Mouse (Mus musculus) thymus, adult 18-20 months (tissue): ENCODE results near the gene Thap3.
A peak's percentile ranks its signal among the peaks of the same experiment; 100 is the strongest.
"Not testable (repeated sequence)": the region's sequence is repeated elsewhere in the genome, so short reads cannot be mapped to it uniquely, and the experiment has no call there.

Experiments
- DNase-seq, 2 experiments: peaks; one replicate each; pipeline ENCODE4 v3.0.0; 2022; ENCODE audit warnings: mixed read lengths in 2 of 2

The Thap3 gene

DNA sequence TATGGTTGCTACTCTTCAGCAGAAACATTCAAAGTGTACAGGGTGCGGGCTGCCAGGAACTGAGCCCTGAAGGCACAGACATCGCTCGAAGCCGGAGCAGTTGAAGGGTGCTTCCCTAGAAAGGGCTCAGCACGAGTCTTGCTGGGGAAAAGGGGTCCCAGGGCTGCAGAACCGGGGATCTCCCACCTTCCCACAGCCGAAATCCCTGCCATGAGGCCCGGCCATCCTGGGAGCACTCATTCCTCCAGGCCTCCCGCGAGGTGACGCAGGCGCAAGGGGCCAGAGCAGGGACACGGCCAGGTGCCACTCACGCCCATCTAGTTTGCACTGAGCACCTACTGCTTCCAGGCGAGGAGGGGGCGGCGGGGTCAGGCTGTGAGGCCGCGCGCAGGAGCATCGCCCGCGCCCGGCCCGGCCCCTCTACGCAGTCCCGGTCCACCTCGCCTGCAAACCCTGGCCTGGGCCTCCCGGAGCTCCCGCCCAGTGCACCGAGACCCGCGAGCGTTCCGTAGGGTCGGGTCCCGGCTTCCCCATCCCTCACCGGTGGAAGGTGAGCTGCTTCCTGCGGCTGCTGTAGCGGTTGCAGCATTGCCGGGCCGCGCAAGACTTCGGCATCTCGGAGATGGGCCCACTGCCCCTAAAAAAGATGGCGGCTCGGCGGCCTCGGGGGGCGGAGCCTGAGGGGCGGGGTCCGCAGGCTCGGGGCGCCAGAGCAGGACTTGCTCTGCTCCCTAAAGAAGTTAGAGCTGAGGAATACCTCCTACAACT, at the start of gene Thap3:
Thap3 (minus strand) TSS at position 656 of the 768 bp plus-strand sequence.
- peak; percentile 76 to 77 for DNase-seq

DNA sequence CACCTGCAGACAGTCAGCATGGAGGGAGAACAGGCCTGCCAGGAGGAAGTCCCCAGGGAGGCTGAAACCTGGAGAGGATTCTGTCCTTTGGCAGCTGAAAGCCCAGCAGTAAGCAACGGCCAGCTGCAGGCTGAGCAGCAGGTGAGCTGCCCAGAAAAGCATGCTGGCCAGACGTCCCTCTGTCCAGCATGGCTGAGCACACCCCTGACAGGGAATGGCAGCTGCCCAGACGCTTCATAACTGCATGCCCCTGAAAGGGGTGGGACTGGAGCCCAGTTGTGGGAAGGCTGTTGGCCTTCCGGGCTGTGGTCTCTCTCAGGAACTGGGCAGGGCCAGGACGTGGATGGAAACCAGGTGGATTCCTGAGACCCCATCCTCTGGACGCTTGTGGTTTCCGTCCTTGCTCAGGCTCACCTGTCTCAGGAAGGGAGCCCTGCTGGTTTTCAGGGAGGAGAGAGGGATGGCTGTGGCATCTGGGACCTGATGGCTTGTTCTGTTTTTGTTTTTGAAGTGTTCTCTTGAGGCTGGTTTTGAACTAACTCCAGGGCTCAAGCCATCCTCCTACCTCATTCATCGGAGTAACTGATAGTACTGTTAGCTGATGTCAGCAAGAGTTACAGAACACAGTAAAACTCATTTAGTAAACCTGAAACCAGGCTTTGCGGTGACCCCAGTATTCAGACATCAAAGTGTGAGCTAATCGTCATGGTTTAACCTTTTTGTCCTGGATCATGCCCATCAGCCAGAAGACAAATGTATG, 49.6 kb upstream of the Thap3 start, which contains the start of gene Tas1r1:
Tas1r1 (minus strand) TSS at position 344 of the 760 bp plus-strand sequence.
- no peak for DNase-seq

DNA sequence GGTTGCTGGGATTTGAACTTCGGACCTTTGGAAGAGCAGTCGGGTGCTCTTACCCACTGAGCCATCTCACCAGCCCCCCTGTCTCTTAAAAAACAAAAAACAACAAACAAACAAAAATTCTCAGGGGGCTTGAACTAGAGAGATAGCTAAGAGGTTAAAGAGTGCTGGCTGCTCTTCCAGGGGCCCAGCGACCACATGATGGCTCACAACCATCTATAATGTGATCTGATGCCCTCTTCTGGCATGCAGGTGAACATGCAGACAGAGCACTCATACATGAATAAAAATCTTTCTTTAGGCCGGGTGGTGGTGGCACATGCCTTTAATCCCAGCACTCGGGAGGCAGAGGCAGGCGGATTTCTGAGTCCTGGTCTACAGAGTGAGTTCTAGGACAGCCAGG, 47.7 kb upstream of the Thap3 start:
- DNase-seq, result not testable (repeated sequence)

DNA sequence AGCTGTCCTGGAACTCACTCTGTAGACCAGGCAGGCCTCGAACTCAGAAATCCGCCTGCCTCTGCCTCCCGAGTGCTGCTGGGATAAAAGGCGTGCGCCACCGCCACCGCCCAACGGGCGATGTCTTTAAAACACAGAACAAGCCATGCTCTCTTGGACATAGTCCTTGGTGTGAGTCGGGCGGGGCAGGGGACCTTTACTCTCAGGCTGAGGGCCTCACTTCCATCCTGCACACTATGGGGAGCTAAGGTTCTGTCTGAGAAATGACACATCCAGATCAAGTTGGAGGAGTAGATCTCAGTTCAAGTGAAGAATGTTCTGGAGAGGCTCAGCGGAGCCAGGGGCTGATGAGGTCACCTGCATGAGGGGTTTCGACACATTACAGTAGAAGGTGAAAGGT, 44.1 kb upstream of the Thap3 start:
- no peak for DNase-seq

DNA sequence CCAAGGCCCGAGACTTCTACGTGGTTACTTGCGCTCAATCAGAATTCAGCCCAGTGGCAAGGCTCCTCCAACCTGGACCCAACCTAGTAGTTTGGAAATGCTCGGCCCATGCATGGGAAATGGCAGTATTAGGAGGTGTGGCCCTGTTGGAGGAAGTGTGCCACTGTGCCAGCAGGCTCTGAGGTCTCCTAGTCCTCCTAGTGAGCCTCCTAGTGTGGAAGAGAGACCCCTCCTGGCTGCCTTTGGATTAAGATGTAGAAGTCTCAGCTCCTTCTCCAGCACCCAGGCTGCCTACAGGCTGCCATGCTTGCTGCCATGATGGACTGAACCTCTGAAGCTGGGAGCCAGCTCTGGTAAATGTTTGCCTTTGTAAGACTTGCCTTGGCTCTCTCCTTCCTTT, 41.2 kb upstream of the Thap3 start:
- DNase-seq, result no peak

DNA sequence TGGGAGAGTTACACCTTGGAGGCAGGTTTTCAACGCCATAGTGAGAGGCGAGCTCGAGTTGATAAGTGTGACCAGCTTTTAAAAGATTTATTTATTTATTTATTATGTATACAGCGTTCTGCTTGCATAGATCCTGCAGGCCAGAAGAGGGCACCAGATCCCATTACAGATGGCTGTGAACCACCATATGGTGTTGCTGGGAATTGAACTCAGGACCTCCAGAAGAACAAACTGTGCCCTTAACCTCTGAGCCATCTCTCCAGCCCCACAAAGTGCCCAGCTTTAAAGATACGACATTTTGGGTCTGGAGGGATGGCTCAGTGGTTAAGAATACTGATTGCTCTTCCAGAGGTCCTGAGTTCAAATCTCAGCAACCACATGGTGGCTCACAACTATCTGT, 40.3 kb upstream of the Thap3 start:
- no peak for DNase-seq

DNA sequence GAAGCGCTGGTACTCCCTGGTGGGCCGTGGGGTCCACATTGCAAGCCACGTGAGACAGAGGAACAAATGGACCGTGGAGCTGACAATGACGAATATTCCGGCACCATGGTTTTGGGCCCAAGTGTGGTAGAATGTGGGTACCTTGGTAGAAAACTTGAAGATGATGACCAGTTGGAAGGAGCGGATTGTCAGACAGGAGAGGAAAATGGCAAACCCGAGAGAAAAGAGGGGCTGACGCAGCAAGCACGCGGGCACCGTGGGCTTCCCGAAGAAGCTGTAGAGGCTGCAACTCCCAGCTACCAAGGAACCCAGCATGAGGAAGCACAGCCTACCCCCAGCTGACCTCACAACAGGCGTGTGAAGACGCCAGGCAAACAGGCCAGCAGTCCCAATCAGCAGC, 39.7 kb upstream of the Thap3 start:
- DNase-seq, result no peak

DNA sequence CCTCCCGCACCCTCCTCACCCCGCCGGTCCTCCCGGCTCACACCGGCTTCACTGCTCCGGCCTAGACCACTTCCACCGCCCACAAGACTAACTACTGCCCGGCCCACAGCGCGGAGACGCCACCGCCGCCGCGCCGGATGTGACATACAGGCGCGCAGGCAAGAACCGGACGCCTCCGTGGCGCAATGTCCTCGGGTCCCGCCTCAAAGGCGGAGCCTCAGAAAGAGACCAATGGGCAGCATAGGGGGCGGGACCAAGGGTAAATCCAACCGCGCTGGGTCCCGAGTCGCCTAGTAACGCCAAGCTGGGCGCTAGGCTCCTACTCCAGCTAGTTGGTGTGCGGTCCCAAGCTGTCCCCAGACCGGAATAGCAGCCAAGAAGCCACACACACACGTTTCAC, 38.7 kb upstream of the Thap3 start, which contains the start of gene Zbtb48:
Zbtb48 (minus strand) TSS at position 148 of the 400 bp plus-strand sequence.
- DNase-seq, result peak; percentile 92 to 93

DNA sequence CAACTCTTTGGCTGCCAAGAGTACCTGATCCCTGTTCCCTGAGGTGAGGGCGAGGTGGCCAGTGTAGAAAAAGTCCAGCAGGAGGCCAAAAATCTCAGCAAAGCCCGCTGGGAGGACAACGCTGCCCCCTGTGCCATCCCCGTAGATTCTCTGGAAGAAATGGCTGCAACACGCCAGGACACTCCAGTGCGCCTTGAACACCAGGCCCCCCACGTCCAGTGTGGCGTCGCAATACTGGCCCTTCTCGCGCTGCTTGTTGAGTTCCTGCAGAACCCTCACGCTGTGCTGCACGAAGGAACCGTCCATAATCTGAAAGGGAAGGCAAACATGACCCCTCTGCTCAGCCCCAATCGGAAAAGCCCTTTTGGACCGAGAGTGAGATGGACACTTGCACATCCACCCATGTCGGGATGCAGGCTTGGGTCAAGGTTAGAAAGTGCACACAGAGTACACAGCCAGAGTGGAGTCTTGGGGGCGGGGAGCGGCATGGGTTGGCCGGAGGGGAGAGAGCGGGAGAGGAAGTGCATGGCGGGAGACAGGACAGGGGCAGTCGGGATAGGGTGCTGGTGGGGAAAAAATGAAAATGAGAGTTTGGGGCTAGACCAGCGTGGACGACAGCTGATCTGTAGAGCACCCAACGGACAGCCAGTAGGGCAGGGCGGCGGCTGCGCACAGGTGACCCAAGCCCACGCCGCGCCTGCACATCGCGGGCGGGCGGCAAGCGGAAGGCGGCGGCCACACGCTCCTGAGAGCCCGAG, 38.1 kb upstream of the Thap3 start:
- DNase-seq, result peak in 1 of 2 experiments; percentile 32

DNA sequence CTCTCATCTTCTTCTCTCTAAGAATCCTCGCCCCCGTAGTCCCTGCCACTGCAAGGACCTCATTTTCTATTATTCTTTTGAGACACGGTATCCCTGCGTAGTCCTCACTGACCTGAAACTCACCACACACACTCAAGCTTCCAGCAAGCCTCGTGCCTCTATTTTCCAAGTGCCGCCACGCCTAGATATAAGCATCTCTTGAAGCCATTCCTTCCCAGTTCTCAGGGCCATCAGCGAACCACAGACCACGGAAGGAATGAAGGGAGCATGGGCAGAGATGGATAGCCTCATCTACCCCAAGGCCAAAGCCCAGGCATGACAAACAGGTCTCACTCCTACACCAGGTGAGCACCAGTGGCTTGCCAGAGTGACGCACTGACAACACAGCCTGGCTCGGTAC, 35.7 kb upstream of the Thap3 start:
- no peak for DNase-seq

DNA sequence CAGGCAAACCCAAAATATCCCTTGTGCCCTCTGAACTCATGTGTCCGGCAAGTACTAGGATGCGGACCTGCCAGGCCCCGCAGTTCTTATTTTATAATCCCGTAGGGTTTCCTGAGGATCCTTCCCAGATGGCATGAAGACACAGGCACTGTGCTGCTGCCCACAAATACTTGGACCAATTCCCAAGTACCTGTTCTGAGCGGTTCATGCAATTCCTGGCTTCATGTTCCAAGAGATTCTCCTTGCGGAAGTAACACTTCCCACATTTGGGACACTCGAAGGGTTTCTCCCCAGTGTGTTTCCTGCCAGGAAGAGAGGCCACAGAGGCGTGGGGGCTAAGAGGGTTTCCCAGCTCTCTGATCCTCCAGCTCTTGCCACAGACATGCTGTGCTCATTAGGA, 33.7 kb upstream of the Thap3 start:
- DNase-seq, result no peak

DNA sequence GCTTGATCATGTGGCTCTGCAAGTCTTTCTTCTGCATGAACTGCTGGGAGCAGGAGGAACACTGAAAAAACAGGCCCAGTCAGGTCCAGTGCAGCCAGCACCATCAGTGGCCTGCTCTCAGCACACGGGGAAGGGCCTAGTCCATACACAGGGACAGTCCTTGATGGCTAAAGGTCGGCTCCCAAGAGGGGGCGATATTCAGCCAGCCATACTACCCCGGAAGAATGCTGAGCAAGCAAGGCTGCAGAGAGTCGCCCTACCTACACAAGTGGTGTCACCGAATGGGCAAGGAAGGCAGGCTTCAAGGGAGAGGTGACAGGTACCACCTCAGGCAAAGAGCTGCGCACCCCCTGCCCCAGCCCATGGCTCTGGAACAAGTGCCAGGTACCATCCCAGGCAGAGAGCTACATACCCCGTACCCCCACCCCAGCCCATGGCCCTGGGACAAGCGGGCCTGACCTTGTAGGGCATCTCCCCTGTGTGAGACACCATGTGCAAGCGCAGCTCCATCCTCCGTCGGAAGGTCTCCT, 32.8 kb upstream of the Thap3 start:
- no peak for DNase-seq

DNA sequence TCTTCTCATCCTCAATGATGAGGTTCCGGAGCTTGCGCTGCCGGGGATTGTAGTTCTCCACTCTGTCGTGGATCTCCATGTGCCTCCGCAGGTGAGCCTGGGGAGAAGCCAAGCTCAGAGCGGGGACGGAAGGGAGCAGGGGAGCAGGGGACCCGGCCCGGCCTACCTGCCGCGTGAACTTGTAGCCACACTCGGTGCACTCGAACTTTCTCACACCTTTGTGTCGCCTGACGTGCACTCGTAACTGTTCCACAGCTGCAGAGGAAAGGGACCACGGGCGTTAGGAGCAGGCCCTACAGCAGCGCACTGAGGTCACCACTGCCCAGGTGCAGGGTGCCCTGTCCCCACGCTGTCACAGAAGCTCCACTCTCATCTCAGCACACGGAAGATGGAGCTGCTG, 31.2 kb upstream of the Thap3 start:
- no peak for DNase-seq

DNA sequence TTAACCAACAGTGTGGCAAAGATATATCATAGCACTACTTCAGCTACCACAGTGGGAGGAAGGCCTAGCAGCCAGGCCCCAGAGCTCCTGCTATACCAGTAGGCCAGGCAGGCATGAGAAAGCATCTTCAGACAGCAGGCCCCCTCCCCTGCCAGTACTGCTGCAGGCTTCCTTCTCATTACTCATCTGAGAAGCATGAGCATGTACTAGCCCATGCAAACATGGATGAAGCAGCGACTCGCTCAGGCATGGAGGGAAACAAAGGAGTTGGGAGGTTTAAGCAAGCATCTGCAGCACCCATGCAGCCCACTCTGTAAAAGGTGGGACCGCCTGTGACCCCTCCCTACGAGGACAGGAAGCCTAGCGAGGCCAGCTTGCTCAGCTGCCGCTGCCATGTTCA, 30.3 kb upstream of the Thap3 start:
- DNase-seq, result no peak

DNA sequence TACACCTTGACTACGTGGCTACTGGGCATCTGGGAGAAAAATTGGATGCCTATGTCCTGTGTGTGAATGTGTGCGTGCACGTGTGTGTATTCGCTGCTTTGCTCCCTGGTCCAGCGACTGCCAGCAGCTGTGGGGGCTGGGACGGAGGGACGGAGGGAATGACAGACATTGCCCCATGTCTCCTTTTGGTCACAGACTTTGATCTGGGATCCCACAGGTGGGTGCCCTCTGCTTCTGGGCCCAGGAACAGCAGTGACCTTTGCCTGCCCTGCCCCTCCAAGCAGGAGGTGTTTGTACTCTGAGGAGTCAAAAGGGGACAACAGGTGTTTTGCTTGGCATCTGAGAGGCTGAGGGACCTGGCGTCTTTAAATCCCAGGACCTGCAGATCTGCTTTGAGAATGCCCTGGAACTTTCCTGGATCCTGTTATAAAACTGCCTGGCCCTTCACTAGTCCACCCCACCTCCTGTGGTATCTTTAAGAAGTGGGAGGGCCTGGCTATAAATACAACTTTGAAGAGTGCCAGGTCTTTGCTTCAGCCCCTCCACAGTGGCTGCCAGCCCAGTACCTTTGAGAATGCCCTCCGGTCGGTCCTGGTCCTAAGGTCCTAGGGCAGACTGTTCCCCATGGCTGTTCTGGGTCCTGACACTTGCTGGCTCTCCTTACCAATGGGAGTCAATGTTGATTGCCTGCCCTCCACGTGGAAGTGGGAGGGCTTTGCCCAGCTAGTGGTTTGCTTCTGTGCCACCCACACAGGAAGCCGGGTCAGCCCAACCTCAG, 24.4 kb upstream of the Thap3 start:
- no peak for DNase-seq

DNA sequence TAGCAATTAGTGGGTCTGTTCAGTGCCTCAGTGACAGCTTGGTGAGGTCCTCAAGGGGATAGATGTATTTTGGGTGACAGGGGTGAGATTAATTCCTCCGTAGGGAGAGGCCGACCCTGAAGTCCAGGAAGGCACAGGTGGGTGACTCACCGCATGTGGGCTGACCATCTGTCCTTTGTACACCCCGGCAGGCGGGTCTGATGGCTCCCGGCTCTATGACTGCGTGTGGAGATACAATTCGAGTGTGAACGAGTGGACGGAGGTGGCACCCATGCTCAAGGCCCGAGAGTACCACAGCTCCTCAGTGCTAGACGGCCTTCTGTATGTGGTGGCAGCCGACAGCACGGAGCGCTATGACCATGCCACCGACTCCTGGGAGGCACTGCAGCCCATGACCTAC, 23.3 kb upstream of the Thap3 start:
- DNase-seq, result no peak

DNA sequence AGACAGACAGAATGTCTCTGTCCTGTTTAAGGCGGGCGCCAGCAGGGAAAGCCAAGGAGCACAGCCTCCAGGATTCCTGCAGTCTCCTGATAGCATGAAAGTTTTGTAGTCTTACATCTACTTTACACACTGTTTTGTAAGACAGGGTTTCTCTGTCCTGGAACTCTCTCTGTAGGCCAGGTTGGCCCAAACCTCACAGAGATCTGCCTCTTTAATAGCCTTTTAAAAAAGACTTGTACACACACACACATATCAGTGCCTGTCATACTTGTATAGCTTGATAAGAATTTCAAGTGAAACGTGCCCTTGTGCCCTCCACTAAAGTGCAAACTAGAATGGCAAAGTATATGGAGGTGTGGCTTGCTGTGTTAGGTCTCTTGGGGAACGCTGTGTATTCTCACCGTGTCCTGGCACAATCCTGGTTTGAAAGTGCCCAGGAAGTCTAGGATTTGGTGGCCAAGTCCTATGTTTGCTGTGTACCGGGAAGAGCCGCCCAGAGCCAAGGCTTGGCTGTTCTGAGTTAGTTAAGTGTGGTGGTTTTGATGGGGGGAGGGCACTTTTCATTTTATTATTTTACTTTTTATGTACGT, 22.5 kb upstream of the Thap3 start:
- DNase-seq, result no peak

DNA sequence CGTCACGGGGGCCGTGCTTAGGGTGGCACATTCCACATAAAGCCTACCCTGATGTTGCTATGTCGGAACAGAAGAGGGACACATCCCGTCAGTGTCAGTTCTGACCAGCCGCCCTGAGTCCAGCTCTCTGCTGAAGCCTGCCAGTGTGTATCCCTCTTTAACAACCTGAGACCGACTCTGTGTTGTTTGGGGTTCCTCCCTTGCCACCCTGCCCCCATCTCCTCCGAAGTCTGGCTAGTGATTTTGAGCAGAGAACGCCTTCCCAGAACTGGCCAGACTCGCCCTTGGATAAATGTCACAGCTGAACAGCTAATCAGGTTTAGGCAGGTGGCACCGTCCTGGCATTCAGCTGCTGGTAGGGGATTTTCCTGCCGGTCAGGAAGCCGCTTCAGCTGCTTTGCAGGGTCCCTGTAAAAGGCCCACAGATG, 21.9 kb upstream of the Thap3 start:
- DNase-seq, result no peak

DNA sequence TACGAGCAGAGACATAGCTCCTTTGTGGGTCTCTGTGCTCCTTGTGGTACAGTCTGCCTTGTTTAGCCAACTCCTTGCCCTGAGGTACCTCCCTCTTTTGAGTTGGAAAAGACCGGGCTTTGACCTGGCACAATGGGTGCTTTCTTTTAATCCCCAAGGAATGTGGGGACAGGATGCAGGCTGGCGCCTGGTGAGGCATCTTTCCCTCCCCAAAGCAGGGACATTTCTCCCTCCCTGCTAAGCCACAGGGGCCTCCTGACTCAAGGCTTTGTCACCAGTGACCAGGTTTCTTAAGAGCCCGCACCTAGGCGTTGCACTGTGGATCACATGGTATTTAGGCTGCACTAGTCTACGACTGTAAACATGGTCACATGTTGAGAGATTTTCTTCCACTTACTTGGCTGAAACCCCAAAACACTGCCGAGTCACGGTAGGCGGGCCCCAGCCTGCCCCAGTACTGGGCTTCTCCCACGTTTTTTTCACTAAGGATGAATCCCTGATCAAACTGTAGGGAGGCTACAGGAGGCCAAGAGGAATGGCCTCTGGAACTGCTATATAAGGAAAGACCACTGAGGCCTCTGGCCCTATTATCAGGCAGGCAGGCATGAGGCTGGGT, 21.4 kb upstream of the Thap3 start:
- DNase-seq, result no peak

DNA sequence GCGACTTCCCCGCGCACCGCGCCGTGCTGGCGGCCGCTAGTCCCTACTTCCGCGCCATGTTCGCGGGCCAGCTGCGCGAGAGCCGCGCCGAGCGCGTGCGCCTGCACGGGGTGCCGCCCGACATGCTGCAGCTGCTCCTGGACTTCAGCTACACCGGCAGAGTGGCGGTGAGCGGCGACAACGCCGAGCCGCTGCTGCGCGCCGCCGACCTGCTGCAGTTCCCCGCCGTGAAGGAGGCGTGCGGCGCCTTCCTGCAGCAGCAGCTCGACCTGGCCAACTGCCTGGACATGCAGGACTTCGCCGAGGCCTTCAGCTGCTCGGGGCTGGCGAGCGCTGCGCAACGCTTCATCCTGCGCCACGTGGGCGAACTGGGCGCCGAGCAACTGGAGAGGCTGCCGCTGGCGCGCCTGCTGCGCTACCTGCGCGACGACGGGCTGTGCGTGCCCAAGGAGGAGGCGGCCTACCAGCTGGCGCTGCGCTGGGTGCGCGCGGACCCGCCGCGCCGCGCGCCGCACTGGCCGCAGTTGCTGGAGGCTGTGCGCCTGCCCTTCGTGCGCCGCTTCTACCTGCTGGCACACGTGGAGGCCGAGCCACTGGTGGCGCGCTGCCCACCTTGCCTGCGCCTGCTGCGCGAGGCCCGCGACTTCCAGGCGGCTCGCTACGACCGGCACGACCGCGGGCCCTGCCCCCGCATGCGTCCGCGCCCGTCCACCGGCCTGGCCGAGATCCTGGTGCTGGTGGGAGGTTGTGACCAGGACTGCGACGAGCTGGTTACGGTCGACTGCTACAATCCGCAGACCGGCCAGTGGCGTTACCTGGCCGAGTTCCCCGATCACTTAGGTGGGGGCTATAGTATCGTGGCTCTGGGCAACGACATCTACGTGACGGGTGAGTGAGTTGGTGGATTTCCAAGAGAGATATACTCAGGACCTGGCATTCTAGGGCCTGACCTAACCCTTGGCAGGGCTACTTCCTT, 20.6 kb upstream of the Thap3 start:
- peak; percentile 36 to 40 for DNase-seq
